Mouse (Mus musculus): Measurements from ENCODE around the gene Tinag. TPM values are rescaled to one million over a fixed set of nuclear protein-coding genes. Genes with fewer than 3 reads are reported as not detected.
"Not testable (repeated sequence)": the region's sequence is repeated elsewhere in the genome, so short reads cannot be mapped to it uniquely, and the experiment has no call there.

Tinag gene
- not detected for total RNA-seq (2021)

DNA sequence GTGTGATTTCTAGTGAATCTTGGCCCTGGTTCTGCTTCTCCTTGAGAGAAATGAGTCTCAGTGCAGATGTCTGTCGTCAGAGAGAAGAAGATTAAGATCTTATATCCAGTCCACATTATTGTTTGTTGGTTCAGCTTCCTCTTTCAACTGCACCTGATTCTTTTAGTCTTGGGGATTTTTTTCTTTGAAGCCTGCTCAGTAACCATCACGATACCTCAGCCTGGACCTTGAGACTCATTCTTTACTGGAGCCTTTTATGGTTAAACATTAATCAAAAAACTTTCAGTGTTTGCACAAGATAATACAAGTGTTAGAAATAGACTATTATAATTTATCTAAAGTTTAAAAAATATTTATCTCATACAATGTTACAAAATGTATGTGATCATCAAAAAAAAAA is at the start of gene Tinag:
Tinag (minus strand) TSS at position 210 of the 400 bp plus-strand sequence.
- no peak for DNase-seq

DNA sequence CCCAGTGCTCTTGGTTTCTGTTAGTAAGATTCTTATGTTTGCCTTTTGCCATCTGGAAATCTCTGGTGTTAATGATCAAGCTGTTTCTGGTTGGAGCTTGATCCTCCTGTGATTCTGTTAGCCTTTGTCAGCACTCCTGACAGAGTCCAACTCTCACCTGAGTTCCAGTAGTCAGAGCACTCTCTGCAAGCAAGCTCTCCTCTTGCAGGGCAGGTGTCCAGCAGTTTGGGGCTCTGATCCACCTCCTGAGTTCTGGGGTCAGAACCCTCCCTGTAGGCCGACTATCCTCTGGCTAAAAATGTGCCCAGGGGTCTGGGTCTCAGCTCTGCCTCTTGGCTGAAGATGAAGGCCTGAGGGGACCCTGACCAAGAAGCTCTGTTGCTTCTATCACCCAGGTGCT is 37.6 kb upstream of the Tinag start:
- DNase-seq = not testable (repeated sequence)

DNA sequence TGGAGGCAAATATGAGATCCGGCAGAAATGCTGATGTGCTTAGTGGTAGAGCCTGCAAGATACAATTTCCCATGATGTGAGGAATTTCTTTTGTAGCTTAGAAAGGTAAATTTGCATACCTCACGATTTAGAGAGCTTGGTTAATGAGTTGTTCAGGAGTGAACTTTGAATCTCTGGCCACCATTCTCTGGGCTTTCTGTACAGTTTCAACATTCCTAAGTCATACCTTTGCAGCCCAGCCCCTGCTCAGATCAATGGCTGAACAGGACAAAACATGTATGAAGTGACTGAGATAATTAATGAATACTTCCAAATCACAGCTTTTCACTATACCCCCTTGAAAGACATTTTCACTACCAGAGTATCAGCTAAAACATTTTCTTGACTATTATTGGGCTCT is 26.1 kb upstream of the Tinag start:
- no peak for DNase-seq

DNA sequence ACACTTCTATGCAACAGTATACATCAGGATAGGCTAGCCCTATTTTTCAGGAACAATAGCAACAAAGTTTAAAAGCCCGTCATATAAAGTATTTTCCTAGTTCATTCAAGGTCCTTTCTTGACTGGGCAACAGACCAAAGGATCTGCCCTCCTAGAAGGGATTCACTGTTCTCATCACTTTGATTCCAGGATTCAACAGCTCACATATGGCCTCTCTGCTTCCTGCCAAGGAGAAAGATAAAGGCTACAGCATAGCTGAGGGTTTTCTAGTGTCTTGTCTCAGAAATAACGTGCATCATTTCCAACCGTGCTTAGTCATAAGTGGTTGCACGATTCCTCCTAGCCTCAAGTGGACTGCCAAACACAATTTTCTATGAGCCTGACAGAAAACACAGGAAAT is 11.0 kb upstream of the Tinag start:
- no peak for DNase-seq

DNA sequence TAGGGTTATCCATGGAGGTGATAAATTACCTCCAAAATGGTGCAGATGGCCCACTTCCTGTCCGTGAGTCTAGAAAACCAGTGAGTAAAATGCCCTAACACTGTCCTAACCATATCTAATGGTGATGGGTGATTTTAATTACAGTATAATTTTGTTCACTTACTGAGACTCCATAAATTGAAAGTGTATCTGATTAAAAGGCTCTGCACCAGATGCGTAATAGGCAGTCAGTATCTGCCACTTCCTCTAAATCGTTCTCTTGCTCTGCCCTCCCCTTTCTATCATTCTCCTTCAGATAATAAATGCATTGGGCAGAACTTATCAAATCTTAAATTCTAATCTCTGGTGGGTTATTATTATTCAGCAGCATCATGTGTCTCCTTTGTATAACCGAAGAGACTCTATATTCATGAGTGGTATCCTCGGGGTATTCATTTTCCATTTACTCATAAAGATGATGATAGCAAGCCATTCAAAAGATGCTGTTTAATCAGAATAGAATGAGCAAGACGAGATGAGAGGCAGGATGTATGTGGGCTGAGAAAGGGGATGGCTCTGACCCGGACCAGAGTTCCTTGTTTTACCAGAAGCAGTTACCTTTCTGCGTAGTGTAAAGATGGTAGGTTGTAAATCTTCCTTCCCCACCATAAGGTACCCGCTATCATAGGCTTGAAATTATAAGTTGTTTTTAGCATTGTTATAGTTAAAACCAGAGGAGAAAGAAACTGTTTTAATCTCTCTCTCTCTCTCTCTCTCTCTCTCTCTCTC is 9.0 kb upstream of the Tinag start:
- no peak for DNase-seq

DNA sequence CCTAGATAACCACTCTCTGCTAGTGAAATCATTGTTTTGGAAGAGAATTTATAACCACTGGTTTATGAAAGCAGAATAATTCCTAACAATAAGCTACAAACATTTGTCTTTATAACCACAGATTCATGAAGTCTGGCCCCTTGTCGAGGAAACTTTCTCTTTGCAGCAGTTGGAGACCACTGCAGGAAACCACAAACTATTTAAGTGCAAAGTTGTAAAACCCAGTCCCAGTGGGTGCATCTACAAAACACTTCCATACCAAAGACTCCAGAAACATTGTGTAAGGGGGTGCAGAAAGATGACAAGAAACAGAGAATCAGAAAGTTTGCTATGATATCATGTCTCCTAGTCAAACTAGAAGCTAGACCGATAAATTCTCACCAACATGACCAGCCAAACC is 5.8 kb upstream of the Tinag start:
- DNase-seq = no peak

DNA sequence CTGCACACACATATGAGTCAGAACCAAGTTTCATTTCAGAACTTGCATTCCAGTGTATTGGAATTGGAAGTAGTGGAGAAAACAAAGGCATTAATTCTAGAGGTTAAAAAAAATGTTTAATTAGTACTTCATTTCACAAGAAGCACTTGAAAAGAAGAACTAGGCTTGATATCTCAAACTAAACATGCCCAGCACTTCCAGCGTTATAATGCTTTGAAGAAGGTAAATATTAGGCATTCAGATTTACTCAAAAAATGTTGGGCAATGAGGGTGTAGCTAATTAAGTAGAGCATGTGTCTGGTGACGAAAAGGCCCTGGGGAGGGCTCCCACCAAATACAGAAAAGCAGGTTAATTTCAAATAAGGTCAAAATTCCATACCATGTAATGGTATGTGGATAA is 4.1 kb upstream of the Tinag start:
- no peak for DNase-seq

DNA sequence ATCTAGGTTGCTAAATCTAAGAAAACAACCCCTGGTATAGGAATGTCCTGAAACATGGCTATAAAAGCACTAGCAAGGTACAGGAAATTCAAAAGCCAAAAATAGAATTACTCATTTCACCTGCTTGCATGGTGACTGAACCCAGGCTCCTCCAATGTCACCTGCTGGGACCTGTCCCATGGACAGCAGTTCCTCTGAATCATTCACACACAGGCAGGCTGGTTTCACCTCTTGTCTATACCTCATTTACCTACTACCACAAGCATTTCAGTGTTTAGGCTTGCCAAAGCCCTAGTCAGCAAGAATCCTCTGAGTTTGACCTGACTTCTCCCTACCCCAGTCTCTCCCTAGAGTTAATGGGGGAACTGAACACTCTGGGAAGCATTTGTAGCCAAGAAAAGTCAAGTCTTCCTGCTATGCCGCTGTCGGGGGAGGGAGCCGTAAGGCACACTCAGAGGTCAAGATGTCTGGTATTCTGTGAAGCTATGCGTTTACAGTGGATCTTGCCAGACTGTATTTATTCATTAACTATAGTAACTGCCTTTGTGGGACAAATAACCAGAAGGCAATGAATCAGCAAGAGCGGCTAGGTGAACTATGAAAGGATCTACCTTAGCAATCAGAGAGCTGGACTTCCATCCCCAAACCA is 597 bp upstream of the Tinag start:
- no peak for DNase-seq

DNA sequence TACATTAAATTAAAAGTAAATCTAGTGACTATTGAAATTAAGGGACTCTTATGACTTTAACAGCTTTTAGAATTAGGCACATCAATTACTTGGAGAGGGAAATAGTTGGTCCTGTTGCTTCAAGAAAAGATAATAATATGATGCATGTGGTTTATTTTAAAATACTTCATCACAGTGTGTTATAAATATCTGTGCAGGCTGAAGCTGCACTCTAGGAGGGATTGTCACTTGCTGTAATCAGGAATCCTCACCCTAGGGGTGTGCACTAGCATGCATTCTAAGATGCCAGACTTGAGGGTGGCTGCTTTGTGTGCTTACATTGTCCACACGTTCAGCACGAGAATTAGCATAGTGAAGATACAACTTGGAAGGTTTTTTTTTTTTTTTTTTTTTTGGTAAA is 10.2 kb downstream of the Tinag start:
- no peak for DNase-seq

DNA sequence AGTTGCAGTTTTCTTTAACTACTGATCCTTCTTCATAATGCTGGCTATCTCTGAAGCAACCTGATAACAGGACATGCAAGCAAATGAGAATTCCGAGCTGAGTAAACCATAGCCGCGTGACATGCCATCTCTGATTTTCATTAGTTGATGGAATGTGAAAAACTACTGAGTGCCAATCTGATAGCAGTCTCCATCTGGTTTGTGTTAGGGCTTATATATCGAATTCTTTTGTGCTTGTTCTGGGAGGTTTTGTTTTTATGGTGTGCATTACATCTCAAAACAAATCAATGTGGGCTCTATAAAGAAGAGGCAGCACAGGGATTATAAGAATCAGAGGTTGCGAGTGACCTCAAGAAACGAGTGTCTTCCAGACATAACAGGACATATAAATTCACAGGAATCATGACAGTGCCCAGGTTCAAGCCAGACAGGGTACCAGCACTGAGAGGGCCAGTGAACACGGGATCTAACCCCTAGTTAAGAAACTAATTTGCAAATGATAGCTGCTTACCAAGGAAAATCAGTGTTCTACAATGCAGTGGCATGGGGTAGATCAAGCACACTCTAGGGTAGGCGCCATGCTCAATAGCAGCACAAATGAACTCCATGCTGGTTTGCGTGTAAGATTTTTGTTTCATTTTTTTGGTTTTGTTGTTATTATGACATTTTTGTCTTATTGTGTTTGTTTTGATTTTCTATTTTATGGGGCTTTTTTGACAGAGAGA is 13.0 kb downstream of the Tinag start:
- no peak for DNase-seq

DNA sequence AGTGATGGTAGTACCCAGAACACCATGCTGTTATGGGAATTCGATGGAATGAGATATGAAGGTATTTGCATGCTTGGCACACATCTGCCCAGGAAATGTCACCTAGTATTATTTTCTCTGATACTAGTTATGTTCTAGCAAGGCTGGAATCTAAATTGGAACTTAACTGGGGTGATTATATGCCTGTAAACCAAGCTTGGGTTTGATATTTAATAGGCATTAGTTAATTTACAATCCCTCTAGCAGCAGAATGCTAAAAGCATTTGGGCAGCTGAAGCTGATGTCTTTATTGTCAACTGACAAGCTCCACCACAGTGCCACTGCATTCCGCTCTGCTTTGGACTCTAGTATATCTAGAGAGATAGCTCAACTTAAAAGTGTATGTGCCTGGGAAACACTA is 20.3 kb downstream of the Tinag start:
- no peak for DNase-seq

DNA sequence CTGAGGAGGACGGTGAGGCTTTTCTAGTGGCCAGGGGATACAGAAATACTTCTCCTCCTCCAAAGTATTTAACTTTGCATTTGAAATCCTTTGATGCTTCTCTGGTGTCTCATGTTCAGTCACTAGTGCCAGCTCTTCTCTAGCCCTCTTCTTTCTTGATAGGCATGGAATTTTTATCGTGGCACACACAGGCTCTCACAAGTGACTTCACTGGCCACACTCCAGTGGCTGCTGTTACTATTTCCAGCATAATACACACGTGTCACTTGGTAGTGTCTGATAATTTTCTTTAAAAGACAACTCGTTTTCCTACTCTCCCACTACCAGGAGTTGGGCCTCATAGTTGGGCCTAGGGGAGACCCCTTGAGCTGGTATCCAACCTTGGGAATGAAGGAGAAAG is 26.7 kb downstream of the Tinag start:
- peak; percentile 66 for DNase-seq

DNA sequence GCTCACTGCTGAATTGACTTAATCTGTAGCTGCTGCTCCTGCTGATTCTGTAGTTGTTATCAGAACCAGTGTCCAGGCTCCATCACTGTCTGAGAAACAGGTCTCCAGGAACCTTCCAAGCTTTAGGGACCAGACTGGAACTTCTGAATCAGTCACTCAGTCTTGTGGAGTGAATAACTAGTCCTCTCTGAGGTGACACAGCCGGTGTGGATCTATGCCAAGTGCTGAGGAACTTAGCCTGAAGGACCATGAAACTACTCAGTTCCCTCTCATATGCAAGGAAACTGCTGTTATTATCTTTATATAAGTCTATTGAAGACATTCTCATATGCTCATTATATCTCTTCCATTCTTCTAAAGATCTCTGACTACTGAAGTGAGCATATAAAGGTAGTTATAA is 49.6 kb downstream of the Tinag start:
- DNase-seq = no peak

DNA sequence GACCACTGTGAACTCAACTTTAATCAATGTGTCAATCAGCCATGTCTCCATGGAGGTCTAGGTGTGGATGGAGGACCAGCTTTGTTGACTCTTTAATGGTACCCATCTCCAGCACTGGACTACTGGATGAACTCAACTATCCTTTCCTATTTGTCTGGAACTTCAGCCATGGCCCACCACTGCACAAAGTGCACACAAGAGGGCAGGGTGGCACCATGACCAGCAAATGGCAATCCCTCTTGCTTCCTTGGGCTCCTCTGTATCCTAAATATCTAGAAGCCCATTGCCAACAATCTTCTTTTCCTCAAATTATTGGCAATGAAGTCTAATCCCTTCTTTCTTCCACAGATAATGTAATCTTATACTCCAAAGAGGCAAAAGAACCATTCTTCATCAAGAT is 55.6 kb downstream of the Tinag start:
- peak; percentile 43 for DNase-seq

DNA sequence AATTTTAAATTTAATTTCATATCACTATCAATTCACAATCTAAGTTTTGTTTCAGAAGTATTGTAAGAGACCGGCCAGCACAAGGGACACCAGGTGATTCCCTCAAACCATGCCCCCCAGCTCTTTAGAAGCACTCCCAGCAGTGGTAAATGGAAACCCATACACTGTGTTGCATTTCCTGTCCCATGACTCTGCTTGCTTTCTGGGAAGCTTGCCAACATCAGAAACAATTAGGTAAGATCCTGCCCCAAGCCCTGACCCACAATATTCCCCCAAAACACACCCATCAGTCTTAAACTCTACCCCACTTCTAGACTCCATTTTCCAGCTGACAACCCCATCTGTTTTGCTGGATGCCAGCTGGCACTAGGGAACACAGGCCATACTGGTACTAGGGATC is 110.8 kb downstream of the Tinag start:
- DNase-seq = no peak

DNA sequence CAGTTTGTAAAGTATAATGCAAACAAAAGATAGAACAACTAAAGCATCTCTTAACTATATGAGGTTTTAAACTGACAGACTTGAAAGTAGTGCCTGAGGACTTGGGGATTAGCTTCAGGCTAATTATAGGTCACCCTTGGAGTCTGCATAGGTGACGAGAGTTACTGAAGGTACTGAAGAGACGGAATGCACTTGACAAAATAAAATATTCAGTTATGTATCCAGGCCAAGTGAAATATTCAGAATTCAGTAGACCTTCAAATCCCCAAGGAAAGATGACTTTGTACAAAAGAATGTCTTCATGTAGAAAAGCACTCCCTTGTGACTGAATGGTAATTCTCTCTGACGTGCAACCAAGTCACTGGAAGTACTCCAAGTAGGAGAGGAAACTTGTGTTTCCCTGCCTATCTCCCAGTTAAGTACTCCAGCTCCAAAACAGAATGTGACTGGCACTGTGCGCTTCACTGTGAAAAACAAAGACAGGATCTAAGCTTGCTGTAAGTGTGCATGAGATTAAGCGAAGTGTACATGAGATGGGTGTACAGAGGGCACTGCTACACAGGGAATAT is 130.4 kb downstream of the Tinag start:
- DNase-seq = no peak

All from heart, postnatal 4 days (tissue).